Mouse (Mus musculus) heart, adult 2 months (tissue): ENCODE measurements around the gene Usp48.

ENCODE experiments used
- CTCF ChIP-seq: fragments of 200-600 bp; IDR thresholded peaks from 2 replicates; pipeline ENCODE4 v1.8.1; 2022; ENCODE audit warnings: antibody characterized with exemption, mild to moderate bottlenecking, moderate library complexity
- POLR2A ChIP-seq: fragments of 200-500 bp; IDR thresholded peaks from 2 replicates; pipeline ENCODE4 v1.6.1; 2011; ENCODE audit warnings: mild to moderate bottlenecking, low read depth, low read length, control low read depth; ENCODE audit not compliant: insufficient read depth

- no peak for TF ChIP-seq POLR2A
- TF ChIP-seq CTCF: peak; percentile 95
Measured at GRCm38 (mm10) chr4:137682961-137683453, 89.5 kb downstream of the Usp48 start.
